In the genomic region with DNA sequence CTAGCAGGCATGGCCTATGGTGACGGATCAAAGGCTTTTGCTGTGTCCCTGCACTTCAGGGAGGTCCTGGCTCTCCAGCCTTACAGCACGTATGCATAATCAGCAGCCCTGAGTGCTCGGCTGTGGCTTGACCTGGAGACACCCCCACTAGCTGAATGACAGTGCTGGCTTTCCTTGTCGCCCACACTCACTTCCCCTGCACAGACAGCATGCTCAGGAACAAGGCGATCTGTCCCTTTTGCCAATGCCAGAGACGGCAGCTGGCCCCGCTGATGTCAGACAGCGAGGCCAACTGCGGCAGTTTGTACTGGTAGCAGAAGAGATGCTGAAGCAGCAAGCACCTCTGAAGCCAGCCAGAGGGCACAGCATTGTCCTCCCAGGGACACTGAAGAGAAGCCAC, we compare ENCODE assay signal across 9 mouse cellular contexts. TPM values are rescaled to one million over a fixed set of nuclear protein-coding genes. Genes with fewer than 3 reads are reported as not detected.
A peak's percentile ranks its signal among the peaks of the same experiment; 100 is the strongest.
DNase-seq lines count a peak whose midpoint lies in the region; ATAC-seq and TF ChIP-seq lines count a peak whose summit lies in the region.
"Had no signal": no experiment of that assay in that cellular context is flagged by ENCODE, and none has a peak within 500 bp of the region (broad histone marks: within the 10 kb centered on the region; RNA-seq: fewer than 3 reads in every experiment).

No protein-coding gene starts in this region.

- no peak overlapping the region for H3K4me3 ChIP-seq in lung, embryonic 14.5 days (ENCODE audit: low read depth, low read length)
- H3K4me3 ChIP-seq in lung, adult 2 months (replicated peaks; ENCODE audit: extremely low read depth, low read depth, low read length): no peak overlapping the region
- H3K4me3 ChIP-seq in limb, embryonic 12.5 days (replicated peaks): no peak overlapping the region

- 23% methylated on average over 9 of the region's 9 CpGs for WGBS in lung, embryonic 14.5 days
- 42% methylated on average over 9 of the region's 9 CpGs for WGBS in lung, adult 2 months
- whole genome bisulfite sequencing in limb, embryonic 12.5 days: 41% methylated on average over 9 of the region's 9 CpGs

- peak; percentile 48; the same call in 1 of the 2 replicates for ATAC-seq in lung, embryonic 14.5 days (ENCODE audit: insufficient read depth)
- ATAC-seq in hematopoietic stem cell, adult 5-6 weeks (replicated peaks in 1 of 2; ENCODE audit: insufficient read depth in 1 of 2, low FRiP score in 2 of 2, low TSS enrichment in 1 of 2, low read depth in 1 of 2, poor library complexity in 2 of 2, severe bottlenecking in 2 of 2): peak; percentile 14 to 56; a peak in 3 of 4 replicates
- ATAC-seq in limb, embryonic 12.5 days (ENCODE audit: insufficient number of reproducible peaks, insufficient read depth, low FRiP score, low TSS enrichment, low read depth): no peak

- TF ChIP-seq POLR2A in lung, adult 2 months (IDR thresholded peaks at IDR 0.05; ENCODE audit: borderline replicate concordance, extremely low read depth, low read depth, low read length): no peak

- no peak for TF ChIP-seq CTCF in lung, embryonic 14.5 days (IDR thresholded peaks at IDR 0.05; ENCODE audit: low read depth)
- TF ChIP-seq CTCF in lung, adult 2 months (IDR thresholded peaks at IDR 0.05; ENCODE audit: insufficient read depth, low read length): no peak

- no peaks in the 10 kb centered on the region for H3K9me3 ChIP-seq in lung, embryonic 14.5 days (ENCODE audit: low read depth, low read length)
- H3K9me3 ChIP-seq in limb, embryonic 12.5 days: no peaks in the 10 kb centered on the region

- H3K27ac ChIP-seq in lung, embryonic 14.5 days (ENCODE audit: low read depth): no peak overlapping the region
- H3K27ac ChIP-seq in limb, embryonic 12.5 days: 0 out of 2 replicates have a peak overlapping the region, but pooled peaks have one; percentile 7

- no peaks in the 10 kb centered on the region for H3K36me3 ChIP-seq in lung, embryonic 14.5 days (ENCODE audit: insufficient read depth)
- H3K36me3 ChIP-seq in limb, embryonic 12.5 days: no peaks in the 10 kb centered on the region

- 0 out of 2 replicates have a peak, but pooled peaks cover 5% of the 10 kb centered on the region for H3K4me1 ChIP-seq in lung, embryonic 14.5 days (ENCODE audit: insufficient read depth)
- H3K4me1 ChIP-seq in lung, adult 2 months (ENCODE audit: control insufficient read depth, insufficient read depth, low read length): peaks cover 4% of the 10 kb centered on the region; the same call in 1 of the 2 replicates
- peaks cover 17% of the 10 kb centered on the region for H3K4me1 ChIP-seq in limb, embryonic 12.5 days (replicated peaks)

- H3K9ac ChIP-seq in lung, embryonic 14.5 days: no peak overlapping the region
- 0 out of 2 replicates have a peak overlapping the region, but pooled peaks have one; percentile 23 for H3K9ac ChIP-seq in limb, embryonic 12.5 days (replicated peaks)

- peak; percentile 53 for DNase-seq in adrenal gland, postnatal 14 days
- no peak for DNase-seq in adrenal gland, adult 8-10 months
- peak; percentile 49 for DNase-seq in lung, embryonic 14.5 days
- DNase-seq in lung, adult 2 months: no peak
- DNase-seq in thymus, postnatal 25 days: no peak
- DNase-seq in urinary bladder, adult 18-20 months (ENCODE audit: low spot score in 2 of 2): no peak
- DNase-seq: retina, postnatal 1 day had no signal

- no peak overlapping the region for H3K4me2 ChIP-seq in lung, embryonic 14.5 days
- H3K4me2 ChIP-seq in limb, embryonic 12.5 days: no peak overlapping the region

- no peaks in the 10 kb centered on the region for H3K27me3 ChIP-seq in lung, embryonic 14.5 days (ENCODE audit: insufficient read depth, low read length)
- no peaks in the 10 kb centered on the region for H3K27me3 ChIP-seq in limb, embryonic 12.5 days

RNA-seq across cellular contexts. Expression of a gene that starts 12.1 kb away (rescaled TPM):
- total RNA-seq in adrenal gland, postnatal 14 days (2021): 17.5 and 22.0 TPM in 2 replicates
- total RNA-seq in adrenal gland, adult 8-10 months (2022): 10 to 100 TPM; 16.0 to 26.6 (median 18.7) TPM
- polyA plus RNA-seq in lung, embryonic 14.5 days (2014; fragmentation: Nextera tagmentation; extraction: Ambion mirVana): 28.9 and 29.0 TPM in 2 replicates
- polyA plus RNA-seq in lung, adult 2 months (2012; rRNA removed): 32.0 and 34.1 TPM in 2 replicates
- 25.8 and 34.7 TPM in 2 replicates for total RNA-seq in hematopoietic stem cell, adult 5-6 weeks (2017)
- polyA plus RNA-seq in limb, embryonic 12.5 days (2016; fragmentation: Nextera tagmentation; extraction: Ambion mirVana): 11.5 and 13.0 TPM in 2 replicates

RNA-seq across cellular contexts. Expression of a gene that starts 46.7 kb away (rescaled TPM):
- 533 and 580 TPM in 2 replicates for total RNA-seq in adrenal gland, postnatal 14 days (2021)
- total RNA-seq in adrenal gland, adult 8-10 months (2022): 100 to 1,000 TPM; 314 to 407 (median 358) TPM
- polyA plus RNA-seq in lung, embryonic 14.5 days (2014; fragmentation: Nextera tagmentation; extraction: Ambion mirVana): 647 and 712 TPM in 2 replicates
- 10.4 and 20.5 TPM in 2 replicates for polyA plus RNA-seq in lung, adult 2 months (2012; rRNA removed)
- 222 and 478 TPM in 2 replicates for total RNA-seq in hematopoietic stem cell, adult 5-6 weeks (2017)
- polyA plus RNA-seq in limb, embryonic 12.5 days (2016; fragmentation: Nextera tagmentation; extraction: Ambion mirVana): 648 and 683 TPM in 2 replicates

RNA-seq across cellular contexts. Expression of a gene that starts 51.3 kb away (rescaled TPM):
- 0.15 TPM in 1 of 2 replicates, not detected in the other for total RNA-seq in adrenal gland, postnatal 14 days (2021)
- total RNA-seq in adrenal gland, adult 8-10 months (2022): under 1 TPM in 2 of 4 experiments, not detected in 2; 0.09 to 0.31 TPM
- polyA plus RNA-seq in lung, embryonic 14.5 days (2014; fragmentation: Nextera tagmentation; extraction: Ambion mirVana): 0.15 and 0.18 TPM in 2 replicates
- 0.05 and 0.09 TPM in 2 replicates for polyA plus RNA-seq in lung, adult 2 months (2012; rRNA removed)
- 0.30 TPM in 1 of 2 replicates, not detected in the other for total RNA-seq in hematopoietic stem cell, adult 5-6 weeks (2017)
- polyA plus RNA-seq in limb, embryonic 12.5 days (2016; fragmentation: Nextera tagmentation; extraction: Ambion mirVana): 0.97 and 1.4 TPM in 2 replicates

Comparison
In these comparisons a context has a peak if more than half of its experiments do, and no peak if none do; other contexts are left out.
1. DNase-seq: peak in adrenal gland, postnatal 14 days (single experiment) and lung, embryonic 14.5 days (single experiment); none in adrenal gland, adult 8-10 months (single experiment), lung, adult 2 months (single experiment), thymus, postnatal 25 days (single experiment) and urinary bladder, adult 18-20 months (0 of 2).